Mouse (Mus musculus): ENCODE results near the gene 4931428F04Rik. TPM values are rescaled to one million over a fixed set of nuclear protein-coding genes. Genes with fewer than 3 reads are reported as not detected.
A peak's percentile ranks its signal among the peaks of the same experiment; 100 is the strongest.

The 4931428F04Rik gene
- total RNA-seq, 2 experiments from 2014 or later = 31.7 to 38.2 TPM

DNA sequence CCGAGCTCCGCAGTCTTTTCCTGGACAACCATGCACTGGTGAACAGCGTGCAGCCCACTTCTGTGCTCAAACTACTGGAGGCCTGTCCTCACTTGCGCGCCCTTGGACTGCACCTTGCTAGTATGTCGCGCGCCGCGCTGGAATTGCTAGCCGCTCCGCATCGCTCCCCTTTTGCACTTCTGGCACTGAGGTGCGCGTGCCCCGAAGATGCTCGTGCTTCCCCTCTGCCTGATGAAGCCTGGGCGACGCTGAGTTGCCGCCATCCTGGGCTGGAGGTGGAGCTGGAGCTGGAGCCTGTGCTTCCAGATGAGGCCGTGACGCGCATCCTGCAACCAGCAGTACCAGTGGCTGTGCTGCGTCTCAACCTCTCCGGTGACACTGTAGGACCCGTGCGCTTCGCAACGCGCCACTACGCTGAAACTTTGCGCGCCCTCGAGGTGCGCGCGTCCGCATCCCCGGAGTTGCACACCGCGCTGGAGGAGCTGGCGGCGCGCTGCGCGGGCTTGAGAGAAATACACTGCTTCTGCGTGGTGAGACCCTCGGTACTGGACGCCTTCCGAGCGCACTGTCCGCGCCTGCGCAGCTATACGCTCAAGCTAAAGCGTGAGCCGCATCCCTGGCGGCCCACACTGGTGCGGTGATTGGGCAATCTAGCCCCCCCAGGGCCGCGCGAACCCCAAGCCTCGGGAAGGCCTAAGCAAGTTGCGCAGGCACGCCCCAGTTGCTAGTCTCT is 21.2 kb downstream of the 4931428F04Rik start:
- intact Hi-C loops (cut with DNase I) = no loop called here
- peak; percentile 87 to 90 for DNase-seq (ENCODE audit: low spot score in 2 of 2)

- no peak for DNase-seq (ENCODE audit: low spot score in 2 of 2)
- intact Hi-C loops (cut with DNase I) = no loop called here
Observed at GRCm38 (mm10) chr8:105266775-105267174, 22.9 kb downstream of the 4931428F04Rik start.

- no peak for DNase-seq (ENCODE audit: low spot score in 2 of 2)
- intact Hi-C loops (cut with DNase I) = no loop called here
Observed at GRCm38 (mm10) chr8:105265128-105265527, 24.5 kb downstream of the 4931428F04Rik start.

DNA sequence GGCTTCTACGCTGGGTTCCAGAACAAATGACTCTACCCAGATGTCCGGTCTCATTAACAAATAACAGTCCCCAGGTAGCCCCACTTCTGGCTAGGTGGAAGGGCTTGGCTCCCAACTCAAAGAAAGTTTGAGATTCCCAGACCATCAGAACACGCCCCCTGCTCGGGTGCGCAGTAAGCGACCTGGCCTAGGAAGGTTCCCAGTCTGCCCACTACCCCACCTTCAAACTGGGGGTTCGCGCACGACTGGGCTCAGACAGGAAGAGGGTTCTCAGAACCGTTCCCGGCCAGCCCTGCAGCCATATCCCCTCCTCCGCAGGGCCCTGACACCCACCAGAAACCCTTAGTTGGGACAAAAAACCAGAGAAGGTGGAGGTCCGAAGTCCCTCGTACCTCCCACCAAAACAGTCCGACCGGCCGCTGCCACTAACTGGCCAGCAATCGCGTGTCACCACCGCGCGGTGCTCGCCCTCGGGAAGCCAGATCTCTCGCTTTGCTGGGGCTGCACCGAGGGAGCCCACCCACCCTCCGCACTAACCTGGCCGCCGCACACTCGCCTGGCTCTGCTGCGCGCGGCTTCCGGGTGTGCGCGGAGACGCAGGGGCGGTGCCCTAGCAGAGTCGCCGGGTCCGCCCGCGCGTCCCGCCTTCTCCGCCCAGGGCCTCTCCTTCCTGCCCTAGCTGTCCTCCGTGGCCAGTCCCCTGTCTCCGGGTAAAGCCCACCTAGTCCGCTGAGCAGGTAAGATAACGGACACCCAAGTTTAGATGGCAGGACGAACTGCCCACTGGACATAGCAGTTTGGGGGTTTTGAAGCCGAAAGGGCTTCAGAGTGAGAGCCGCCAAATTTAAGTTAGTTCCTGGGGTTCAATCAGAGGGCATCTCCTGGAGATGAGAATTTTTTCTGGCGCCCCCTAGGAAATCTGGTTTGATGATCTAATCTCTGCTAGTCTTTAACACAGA is 25.4 kb downstream of the 4931428F04Rik start, which contains the start of the genes Tradd and Fbxl8:
Tradd (minus strand) TSS at position 586 of the 959 bp plus-strand sequence.
Fbxl8 (plus strand) TSS at position 625 of the 959 bp plus-strand sequence.
- intact Hi-C loops (cut with DNase I) = no loop called here
- DNase-seq (ENCODE audit: low spot score in 2 of 2) = no peak

GRCm38 (mm10) chr8:105263244-105263912 is 26.3 kb downstream of the 4931428F04Rik start:
- DNase-seq (ENCODE audit: low spot score in 2 of 2) = no peak
- intact Hi-C loops (cut with DNase I) = no loop called here

DNA sequence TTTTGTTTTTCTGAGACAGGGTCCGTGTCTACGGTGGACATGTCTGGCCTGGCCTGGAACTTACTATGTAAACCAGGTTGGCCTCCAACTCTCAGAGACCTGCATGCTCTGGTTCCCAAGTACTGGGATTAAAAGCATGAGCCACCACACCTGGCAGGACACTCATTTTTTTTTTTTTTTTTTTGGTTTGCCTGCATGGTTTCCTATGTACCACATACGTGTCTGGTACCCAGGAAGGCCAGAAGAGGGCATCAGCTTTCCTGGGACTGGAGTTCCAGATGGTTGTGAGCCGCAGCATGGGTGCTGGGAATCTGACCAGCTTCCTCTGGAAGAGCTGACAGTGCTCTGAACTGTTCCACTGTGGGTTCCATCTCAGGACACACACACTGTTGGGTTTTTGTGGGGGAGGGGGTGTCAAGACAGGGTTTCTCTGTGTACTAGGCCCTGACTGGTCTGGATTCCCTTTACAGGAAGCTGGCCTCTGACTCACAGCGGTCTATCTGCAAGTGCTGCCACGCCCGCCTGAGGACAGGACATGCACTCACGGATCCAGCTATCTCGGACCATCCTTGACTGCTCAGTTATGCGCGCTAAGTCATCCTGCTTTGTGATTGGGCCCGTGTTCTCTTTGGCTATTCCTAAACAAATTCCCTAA is 28.2 kb downstream of the 4931428F04Rik start:
- DNase-seq (ENCODE audit: low spot score in 2 of 2) = no peak
- intact Hi-C loops (cut with DNase I) = no loop called here

- intact Hi-C loops (cut with DNase I) = no loop called here
- no peak for DNase-seq (ENCODE audit: low spot score in 2 of 2)
Observed at GRCm38 (mm10) chr8:105260371-105261099, 29.1 kb downstream of the 4931428F04Rik start.

- peak; percentile 59 to 69 for DNase-seq (ENCODE audit: low spot score in 2 of 2)
- intact Hi-C loops (cut with DNase I) = no loop called here
Observed at GRCm38 (mm10) chr8:105259721-105260320, 29.8 kb downstream of the 4931428F04Rik start.

GRCm38 (mm10) chr8:105258911-105259720 is 30.5 kb downstream of the 4931428F04Rik start:
- DNase-seq (ENCODE audit: low spot score in 2 of 2) = no peak
- intact Hi-C loops (cut with DNase I) = no loop called here

DNA sequence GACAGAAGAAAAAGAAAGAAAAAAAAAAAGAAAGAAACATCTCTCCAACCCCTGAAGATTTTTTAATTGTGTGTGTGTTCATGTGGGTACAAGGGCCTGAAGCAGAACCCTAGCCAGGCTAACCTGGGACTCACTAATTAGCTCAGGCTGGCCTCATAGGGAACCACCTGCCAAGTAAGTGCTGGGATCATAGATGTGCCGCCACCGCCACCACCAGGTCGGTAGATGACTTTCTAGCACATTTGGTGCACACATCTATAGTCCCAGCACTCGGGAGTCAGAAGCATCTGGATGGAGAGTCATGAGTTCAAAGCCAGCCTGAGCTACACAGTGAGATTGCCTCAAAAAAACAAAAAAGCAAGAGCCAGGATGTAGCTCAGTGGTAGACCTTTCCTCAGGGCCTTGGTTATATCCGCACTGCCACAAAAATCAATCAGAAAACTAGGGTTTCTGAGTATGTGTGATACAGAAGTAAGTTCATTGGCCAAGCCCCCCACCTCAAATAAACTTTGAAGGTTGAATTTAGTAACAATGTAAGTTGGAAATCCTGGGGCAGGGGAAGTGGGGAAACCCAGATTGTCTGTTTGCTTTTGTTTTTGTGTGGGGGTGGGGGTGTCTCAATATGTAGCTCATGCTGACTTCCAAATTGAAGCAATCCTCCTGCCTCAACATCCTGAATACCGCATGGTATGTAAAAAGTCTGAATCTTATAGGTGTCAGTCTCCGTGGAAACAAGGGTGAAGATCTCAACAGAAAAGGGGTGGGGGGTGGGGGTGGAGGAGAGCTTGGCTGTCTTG is 32.1 kb downstream of the 4931428F04Rik start:
- intact Hi-C loops (cut with DNase I) = no loop called here
- no peak for DNase-seq (ENCODE audit: low spot score in 2 of 2)

GRCm38 (mm10) chr8:105254966-105255350 is 34.7 kb downstream of the 4931428F04Rik start, which contains the start of gene B3gnt9:
Gene B3gnt9 (minus strand): TSS chr8:105255153.
- DNase-seq (ENCODE audit: low spot score in 2 of 2) = peak in 1 of 2 experiments; percentile 45
- intact Hi-C loops (cut with DNase I) = no loop called here

- intact Hi-C loops (cut with DNase I) = no loop called here
- peak; percentile 89 to 92 for DNase-seq (ENCODE audit: low spot score in 2 of 2)
Observed at GRCm38 (mm10) chr8:105254152-105254965, 35.3 kb downstream of the 4931428F04Rik start.

DNA sequence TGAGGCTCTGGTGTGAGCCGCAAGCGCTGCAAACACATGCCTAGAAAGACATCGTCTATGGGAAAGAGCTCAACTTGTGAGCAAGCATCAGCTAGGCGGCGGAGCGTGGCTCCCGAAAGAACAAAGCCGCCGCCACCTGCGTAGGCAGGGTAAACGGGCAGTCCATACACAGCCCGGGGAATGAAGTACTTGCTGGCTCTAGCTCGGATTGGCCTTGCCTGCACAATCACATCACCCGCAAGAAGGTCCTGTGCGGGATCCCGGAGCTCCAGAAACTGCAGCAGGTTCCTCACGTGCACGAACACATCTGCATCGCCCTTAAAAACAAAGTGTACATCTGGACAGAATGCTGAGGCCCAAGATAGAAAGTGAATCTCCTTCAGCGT is 35.9 kb downstream of the 4931428F04Rik start:
- intact Hi-C loops (cut with DNase I) = no loop called here
- no peak for DNase-seq (ENCODE audit: low spot score in 2 of 2)

DNA sequence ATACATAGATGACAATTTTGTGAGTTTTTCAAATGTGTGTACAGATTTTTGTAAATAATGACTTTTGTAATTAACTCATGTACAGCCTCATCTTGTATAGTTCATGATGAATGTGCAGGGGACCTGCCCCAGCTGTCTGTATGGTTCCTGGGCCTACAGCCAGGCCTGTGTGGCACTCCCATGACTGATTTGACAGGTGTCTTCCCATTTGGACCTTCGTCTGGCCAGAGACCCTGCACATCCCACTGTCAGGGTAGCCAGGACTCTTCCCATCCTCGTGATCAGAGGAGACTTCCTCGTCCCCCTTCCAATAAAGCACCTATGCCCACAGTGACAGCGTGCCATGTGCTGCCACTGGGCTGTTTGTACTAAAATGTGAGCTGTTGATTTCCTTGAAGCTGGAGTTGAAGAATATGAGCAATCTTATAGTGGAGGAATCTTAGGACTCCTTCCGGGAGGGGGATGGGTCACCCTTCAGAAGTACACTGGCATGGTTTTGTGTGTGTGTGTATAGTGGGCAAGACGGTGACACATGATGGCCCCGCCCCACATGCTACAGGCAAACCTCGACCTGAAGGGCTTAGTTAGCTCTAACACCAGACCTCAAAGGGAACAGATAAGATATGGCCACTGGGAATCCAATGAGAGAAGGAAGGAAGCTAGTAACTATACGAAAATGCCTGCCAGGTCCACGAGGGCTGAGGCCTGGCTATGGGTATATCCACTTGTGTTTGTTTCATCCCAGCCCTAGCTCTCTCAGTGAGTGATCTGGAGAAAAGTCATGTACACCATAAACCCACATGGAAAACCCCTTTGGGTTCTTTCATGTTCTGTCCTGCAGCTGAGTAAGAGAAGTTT is 36.8 kb downstream of the 4931428F04Rik start:
- intact Hi-C loops (cut with DNase I) = no loop called here
- no peak for DNase-seq (ENCODE audit: low spot score in 2 of 2)

GRCm38 (mm10) chr8:105251954-105252353 is 37.7 kb downstream of the 4931428F04Rik start:
- intact Hi-C loops (cut with DNase I) = no loop called here
- DNase-seq (ENCODE audit: low spot score in 2 of 2) = no peak
